Mouse (Mus musculus): ENCODE data around the gene Rem1. TPM values are rescaled to one million over a fixed set of nuclear protein-coding genes. Genes with fewer than 3 reads are reported as not detected.

The Rem1 gene
- total RNA-seq, 2 experiments from 2014 or later = 8.9 to 15.4 TPM

DNA sequence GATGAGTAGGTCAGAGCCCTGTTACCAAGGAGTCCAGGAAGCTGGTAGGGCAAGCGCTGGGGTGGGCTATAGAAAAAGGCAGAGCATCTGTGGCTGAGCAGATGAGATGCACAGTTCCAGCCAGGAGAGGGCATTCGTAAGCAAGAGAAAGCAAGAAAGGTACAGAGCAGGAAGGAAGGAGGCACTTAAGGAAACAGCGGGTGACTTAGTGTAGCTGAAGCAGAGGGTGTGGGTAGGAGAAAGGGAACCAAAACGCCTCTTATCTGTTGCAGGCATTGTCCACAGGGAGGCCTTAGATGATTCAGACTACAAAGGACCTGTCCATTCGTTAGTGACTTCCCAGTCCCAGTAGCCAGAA, 44.9 kb downstream of the Rem1 start:
- peak; percentile 74 for ATAC-seq (ENCODE audit: poor library complexity, severe bottlenecking)

GRCm38 (mm10) chr2:152672166-152672565, 45.4 kb downstream of the Rem1 start:
- ATAC-seq (ENCODE audit: poor library complexity, severe bottlenecking) = no peak

DNA sequence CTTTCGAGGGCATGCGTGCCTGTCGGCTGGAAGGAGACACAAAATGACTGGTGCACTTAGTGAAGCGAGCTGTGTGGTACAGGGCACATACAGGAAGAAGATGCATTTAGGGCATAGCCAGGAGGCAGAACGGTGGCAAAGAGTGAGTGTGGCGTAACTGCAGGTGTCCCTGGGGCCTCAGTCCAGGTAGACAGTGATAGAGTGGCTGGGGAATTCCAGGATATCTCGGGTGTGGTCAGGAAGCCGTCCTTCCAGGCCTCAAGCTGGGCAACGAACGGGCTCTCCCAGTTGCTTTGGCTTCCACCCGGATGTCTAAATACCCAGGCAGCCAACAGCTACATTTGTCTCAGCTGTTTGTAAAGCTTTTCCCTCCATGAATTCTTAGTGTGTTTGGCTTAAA, 47.4 kb downstream of the Rem1 start:
- no peak for ATAC-seq (ENCODE audit: poor library complexity, severe bottlenecking)

DNA sequence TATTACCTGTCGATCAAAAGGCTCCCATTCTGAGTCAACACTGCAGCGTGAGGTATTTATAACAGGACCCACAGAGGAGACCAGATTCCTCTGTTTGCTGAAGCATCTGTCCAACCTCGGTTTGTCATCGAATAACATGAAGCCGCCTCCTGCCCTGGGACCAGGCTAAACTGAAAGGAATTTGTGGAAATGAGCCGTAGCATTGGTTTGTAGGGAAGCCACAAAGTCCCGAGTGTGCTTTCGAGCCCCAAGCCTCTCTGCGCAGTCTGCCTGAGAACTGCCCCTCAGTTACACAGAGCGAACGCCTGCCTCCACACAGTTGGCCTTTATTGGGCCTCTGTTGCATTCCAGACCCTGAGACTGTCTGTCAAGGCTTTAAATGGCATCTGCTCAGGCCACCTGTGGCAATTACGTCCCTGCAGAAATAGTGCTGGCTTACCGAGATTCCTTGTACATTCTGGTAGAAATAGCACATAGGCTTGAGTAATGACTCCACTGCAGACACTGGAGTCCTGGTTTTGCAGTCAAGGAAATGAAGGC, 48.6 kb downstream of the Rem1 start:
- no peak for ATAC-seq (ENCODE audit: poor library complexity, severe bottlenecking)

- ATAC-seq (ENCODE audit: poor library complexity, severe bottlenecking) = peak; percentile 72
Observed at GRCm38 (mm10) chr2:152678302-152678701, 51.6 kb downstream of the Rem1 start.

- ATAC-seq (ENCODE audit: poor library complexity, severe bottlenecking) = no peak
Observed at GRCm38 (mm10) chr2:152678925-152679324, 52.2 kb downstream of the Rem1 start.

DNA sequence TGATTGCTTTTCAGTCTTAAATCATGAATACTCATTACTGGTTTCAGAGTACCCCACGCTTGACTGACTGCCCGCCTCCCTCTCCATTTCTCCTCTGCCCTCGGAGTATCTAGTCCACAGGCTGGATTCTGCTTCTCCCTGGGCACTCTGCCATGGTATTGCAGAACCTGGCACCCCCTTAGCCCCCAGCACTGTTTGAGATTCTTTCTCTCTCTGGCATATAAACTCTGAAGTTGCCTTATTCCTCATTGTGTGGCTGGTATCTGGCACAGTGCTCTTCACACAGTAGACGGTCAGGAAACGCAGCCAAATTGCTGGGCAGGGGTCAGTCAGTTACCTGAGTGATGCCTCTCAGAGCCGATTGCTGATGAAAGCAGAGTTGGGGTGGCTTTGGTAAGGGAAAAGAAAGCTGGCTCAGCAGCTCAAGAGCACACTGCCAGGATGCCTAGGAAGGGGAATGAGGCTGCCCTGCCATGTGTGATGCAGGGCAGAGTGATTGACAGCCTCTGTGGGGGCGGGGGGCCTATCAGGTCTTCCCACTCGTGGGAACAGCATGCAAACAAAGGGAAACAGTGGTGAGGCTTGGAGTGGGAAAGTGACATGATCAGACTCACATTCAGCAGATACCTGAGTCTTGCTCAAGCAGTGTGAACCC, 53.1 kb downstream of the Rem1 start:
- no peak for ATAC-seq (ENCODE audit: poor library complexity, severe bottlenecking)

DNA sequence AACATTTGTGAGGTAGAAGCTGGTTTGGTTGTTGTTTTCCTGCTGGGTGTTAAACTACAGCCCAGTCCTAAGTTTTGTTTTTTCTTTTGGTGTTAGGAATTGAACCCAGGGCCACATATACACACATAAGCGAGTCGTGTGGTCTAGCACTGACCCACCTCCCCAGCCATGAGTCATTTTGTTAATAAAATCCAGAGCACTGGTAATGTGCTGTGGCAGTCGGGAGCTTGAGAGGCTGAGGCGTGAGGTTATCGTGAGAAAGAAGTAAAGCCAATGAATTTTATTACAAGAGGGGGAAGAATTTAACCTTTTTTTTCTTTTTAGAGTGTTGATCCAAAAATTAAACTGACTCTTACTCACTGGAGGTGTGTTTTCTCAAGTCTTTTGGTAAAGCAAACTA, 56.3 kb downstream of the Rem1 start:
- no peak for ATAC-seq (ENCODE audit: poor library complexity, severe bottlenecking)

Other genes with a start within 250 kb of the Rem1 start
- 0.27 and 0.60 TPM in 2 replicates for gene Sox12, start 228.9 kb upstream of the Rem1 start, total RNA-seq (2015)
- 0.12 and 0.15 TPM in 2 replicates for gene Sox12, start 228.9 kb upstream of the Rem1 start, total RNA-seq (2017)
- gene Zcchc3, start 211.9 kb upstream of the Rem1 start, total RNA-seq (2015) = 0.98 and 1.9 TPM in 2 replicates
- gene Zcchc3, start 211.9 kb upstream of the Rem1 start, total RNA-seq (2017) = 2.1 and 2.6 TPM in 2 replicates
- gene 6820408C15Rik, start 211.4 kb upstream of the Rem1 start, total RNA-seq (2015) = not detected in 2 replicates
- not detected in 2 replicates for gene 6820408C15Rik, start 211.4 kb upstream of the Rem1 start, total RNA-seq (2017)
- not detected in 2 replicates for gene Defb23, start 162.3 kb upstream of the Rem1 start, total RNA-seq (2015)
- not detected in 2 replicates for gene Defb23, start 162.3 kb upstream of the Rem1 start, total RNA-seq (2017)
- gene Defb20, start 149.9 kb upstream of the Rem1 start, total RNA-seq (2015) = not detected in 2 replicates
- not detected in 2 replicates for gene Defb20, start 149.9 kb upstream of the Rem1 start, total RNA-seq (2017)
- gene Defb22, start 136.8 kb upstream of the Rem1 start, total RNA-seq (2015) = not detected in 2 replicates
- not detected in 2 replicates for gene Defb22, start 136.8 kb upstream of the Rem1 start, total RNA-seq (2017)
- gene Defb26, start 115.3 kb upstream of the Rem1 start, total RNA-seq (2015) = not detected in 2 replicates
- not detected in 2 replicates for gene Defb26, start 115.3 kb upstream of the Rem1 start, total RNA-seq (2017)
- gene Defb28, start 108.7 kb upstream of the Rem1 start, total RNA-seq (2015) = not detected in 2 replicates
- not detected in 2 replicates for gene Defb28, start 108.7 kb upstream of the Rem1 start, total RNA-seq (2017)
- gene Defb29, start 86.9 kb upstream of the Rem1 start, total RNA-seq (2015) = not detected in 2 replicates
- gene Defb29, start 86.9 kb upstream of the Rem1 start, total RNA-seq (2017) = not detected in 2 replicates
- gene Gm17416, start 57.6 kb upstream of the Rem1 start, total RNA-seq (2015) = not detected in 2 replicates
- not detected in 2 replicates for gene Gm17416, start 57.6 kb upstream of the Rem1 start, total RNA-seq (2017)
- not detected in 2 replicates for gene Defb21, start 54.2 kb upstream of the Rem1 start, total RNA-seq (2015)
- gene Defb21, start 54.2 kb upstream of the Rem1 start, total RNA-seq (2017) = not detected in 2 replicates
- gene Defb19, start 46.6 kb upstream of the Rem1 start, total RNA-seq (2015) = not detected in 2 replicates
- not detected in 2 replicates for gene Defb19, start 46.6 kb upstream of the Rem1 start, total RNA-seq (2017)
- gene Defb45, start 27.6 kb upstream of the Rem1 start, total RNA-seq (2015) = not detected in 2 replicates
- gene Defb45, start 27.6 kb upstream of the Rem1 start, total RNA-seq (2017) = not detected in 2 replicates
- not detected in 2 replicates for gene Defb36, start 22.6 kb upstream of the Rem1 start, total RNA-seq (2015)
- gene Defb36, start 22.6 kb upstream of the Rem1 start, total RNA-seq (2017) = not detected in 2 replicates
- not detected in 2 replicates for gene Defb25, start 3.9 kb upstream of the Rem1 start, total RNA-seq (2015)
- gene Defb25, start 3.9 kb upstream of the Rem1 start, total RNA-seq (2017) = not detected in 2 replicates
- gene H13, start 42.5 kb downstream of the Rem1 start, total RNA-seq (2015) = 165 and 166 TPM in 2 replicates
- 100 and 109 TPM in 2 replicates for gene H13, start 42.5 kb downstream of the Rem1 start, total RNA-seq (2017)
- 8.4 and 9.3 TPM in 2 replicates for gene Mcts2, start 60.1 kb downstream of the Rem1 start, total RNA-seq (2015)
- gene Mcts2, start 60.1 kb downstream of the Rem1 start, total RNA-seq (2017) = 7.1 and 8.3 TPM in 2 replicates
- 28.4 and 48.3 TPM in 2 replicates for gene Id1, start 109.3 kb downstream of the Rem1 start, total RNA-seq (2015)
- 35.0 and 40.1 TPM in 2 replicates for gene Id1, start 109.3 kb downstream of the Rem1 start, total RNA-seq (2017)
- 0.20 and 0.55 TPM in 2 replicates for gene Cox4i2, start 127.2 kb downstream of the Rem1 start, total RNA-seq (2015)
- gene Cox4i2, start 127.2 kb downstream of the Rem1 start, total RNA-seq (2017) = 0.41 TPM in 1 of 2 replicates, not detected in the other
- 7.1 and 9.3 TPM in 2 replicates for gene Bcl2l1, start 204.8 kb downstream of the Rem1 start, total RNA-seq (2015)
- gene Bcl2l1, start 204.8 kb downstream of the Rem1 start, total RNA-seq (2017) = 9.3 and 12.8 TPM in 2 replicates
- 102 TPM in 2 replicates for gene Tpx2, start 221.0 kb downstream of the Rem1 start, total RNA-seq (2015)
- gene Tpx2, start 221.0 kb downstream of the Rem1 start, total RNA-seq (2017) = 122 and 126 TPM in 2 replicates

Data from megakaryocyte, adult 5-6 weeks (primary cell).